Mouse (Mus musculus): ENCODE measurements around the gene Prrg2. TPM values are rescaled to one million over a fixed set of nuclear protein-coding genes. Genes with fewer than 3 reads are reported as not detected.
"Not testable (repeated sequence)": the region's sequence is repeated elsewhere in the genome, so short reads cannot be mapped to it uniquely, and the experiment has no call there.

Prrg2 gene
- polyA plus RNA-seq, 1 experiment from 2014 or later: 17.7 TPM

- DNase-seq (ENCODE audit: extremely low spot score, low spot score): peak; percentile 59
- Histone ChIP-seq H3K9me3 (no peaks in the 10 kb centered on the region), H3K27me3 (ENCODE audit: poor library complexity, severe bottlenecking) (no peaks in the 10 kb centered on the region), H3K4me3 (no peak overlapping the region), H3K4me1 (no peaks in the 10 kb centered on the region), H3K27ac (no peak overlapping the region), H3K36me3 (replicated peaks) (peaks cover 100% of the 10 kb centered on the region)
- WGBS: 83% methylated on average over 7 of the region's 7 CpGs
Observed at GRCm38 (mm10) chr7:45037720-45038361, 24.6 kb downstream of the Prrg2 start.

- no peak for DNase-seq (ENCODE audit: extremely low spot score, low spot score)
- H3K36me3 ChIP-seq (replicated peaks): peaks cover 100% of the 10 kb centered on the region
- WGBS: 93% methylated on average over 11 of the region's 11 CpGs
Observed at GRCm38 (mm10) chr7:45036702-45037101, 25.8 kb downstream of the Prrg2 start.

GRCm38 (mm10) chr7:45035631-45036030 lies 26.8 kb downstream of the Prrg2 start:
- Histone ChIP-seq H3K27me3 (ENCODE audit: poor library complexity, severe bottlenecking) (no peaks in the 10 kb centered on the region), H3K4me3 (no peak overlapping the region), H3K9me3 (no peaks in the 10 kb centered on the region), H3K36me3 (replicated peaks) (peaks cover 100% of the 10 kb centered on the region), H3K4me1 (no peaks in the 10 kb centered on the region), H3K27ac (no peak overlapping the region)
- no peak for DNase-seq (ENCODE audit: extremely low spot score, low spot score)
- 95% methylated on average over 3 of the region's 3 CpGs for WGBS

More at GRCm38 (mm10) chr7:45036702-45037101, 25.8 kb downstream of the Prrg2 start:
- Histone ChIP-seq H3K9me3 (no peaks in the 10 kb centered on the region), H3K4me3 (no peak overlapping the region), H3K27ac (no peak overlapping the region), H3K4me1 (no peaks in the 10 kb centered on the region), H3K27me3 (ENCODE audit: poor library complexity, severe bottlenecking) (no peaks in the 10 kb centered on the region)

- WGBS: 94% methylated on average over 19 of the region's 19 CpGs
- H3K4me3 ChIP-seq: no peak overlapping the region
- H3K4me1 ChIP-seq: no peaks in the 10 kb centered on the region
Observed at GRCm38 (mm10) chr7:45033722-45034359, 28.6 kb downstream of the Prrg2 start.

GRCm38 (mm10) chr7:45030857-45031256 lies 31.6 kb downstream of the Prrg2 start:
- Histone ChIP-seq H3K9me3 (no peaks in the 10 kb centered on the region), H3K27ac (no peak overlapping the region), H3K27me3 (ENCODE audit: poor library complexity, severe bottlenecking) (no peaks in the 10 kb centered on the region), H3K4me1 (0 out of 2 replicates have a peak, but pooled peaks cover 6% of the 10 kb centered on the region), H3K36me3 (replicated peaks) (peaks cover 95% of the 10 kb centered on the region), H3K4me3 (no peak overlapping the region)
- 96% methylated on average over 8 of the region's 8 CpGs for WGBS
- DNase-seq (ENCODE audit: extremely low spot score, low spot score): no peak

More at GRCm38 (mm10) chr7:45033722-45034359, 28.6 kb downstream of the Prrg2 start:
- Histone ChIP-seq H3K9me3 (no peaks in the 10 kb centered on the region), H3K27ac (no peak overlapping the region), H3K27me3 (ENCODE audit: poor library complexity, severe bottlenecking) (no peaks in the 10 kb centered on the region), H3K36me3 (replicated peaks) (peaks cover 100% of the 10 kb centered on the region)
- no peak for DNase-seq (ENCODE audit: extremely low spot score, low spot score)

- 0 out of 2 replicates have a peak, but pooled peaks cover 6% of the 10 kb centered on the region for H3K4me1 ChIP-seq
- H3K9me3 ChIP-seq: no peaks in the 10 kb centered on the region
- H3K27me3 ChIP-seq (ENCODE audit: poor library complexity, severe bottlenecking): no peaks in the 10 kb centered on the region
- H3K27ac ChIP-seq: no peak overlapping the region
- 93% methylated on average over 6 of the region's 6 CpGs for WGBS
- DNase-seq (ENCODE audit: extremely low spot score, low spot score): no peak
- no peak overlapping the region for H3K4me3 ChIP-seq
- peaks cover 86% of the 10 kb centered on the region for H3K36me3 ChIP-seq (replicated peaks)
Observed at GRCm38 (mm10) chr7:45029995-45030394, 32.5 kb downstream of the Prrg2 start.

GRCm38 (mm10) chr7:45028351-45028750 lies 34.1 kb downstream of the Prrg2 start:
- H3K4me3 ChIP-seq: no peak overlapping the region
- H3K9me3 ChIP-seq: no peaks in the 10 kb centered on the region
- DNase-seq (ENCODE audit: extremely low spot score, low spot score): no peak
- 93% methylated on average over 11 of the region's 11 CpGs for WGBS
- H3K36me3 ChIP-seq (replicated peaks): peaks cover 72% of the 10 kb centered on the region
- H3K27ac ChIP-seq: no peak overlapping the region
- H3K27me3 ChIP-seq (ENCODE audit: poor library complexity, severe bottlenecking): no peaks in the 10 kb centered on the region
- H3K4me1 ChIP-seq: 0 out of 2 replicates have a peak, but pooled peaks cover 6% of the 10 kb centered on the region

- Histone ChIP-seq H3K27me3 (ENCODE audit: poor library complexity, severe bottlenecking) (no peaks in the 10 kb centered on the region), H3K4me3 (0 out of 2 replicates have a peak overlapping the region, but pooled peaks have one; percentile 9), H3K36me3 (replicated peaks) (peaks cover 66% of the 10 kb centered on the region), H3K4me1 (0 out of 2 replicates have a peak, but pooled peaks cover 6% of the 10 kb centered on the region), H3K9me3 (no peaks in the 10 kb centered on the region), H3K27ac (no peak overlapping the region)
- DNase-seq (ENCODE audit: extremely low spot score, low spot score): no peak
- WGBS: 95% methylated on average over 9 of the region's 9 CpGs
Observed at GRCm38 (mm10) chr7:45027761-45028160, 34.7 kb downstream of the Prrg2 start.

- Histone ChIP-seq H3K36me3 (replicated peaks) (peaks cover 51% of the 10 kb centered on the region), H3K4me1 (0 out of 2 replicates have a peak, but pooled peaks cover 6% of the 10 kb centered on the region), H3K4me3 (no peak overlapping the region), H3K27me3 (ENCODE audit: poor library complexity, severe bottlenecking) (no peaks in the 10 kb centered on the region), H3K27ac (no peak overlapping the region), H3K9me3 (no peaks in the 10 kb centered on the region)
- no peak for DNase-seq (ENCODE audit: extremely low spot score, low spot score)
- WGBS: 70% methylated on average over 2 of the region's 2 CpGs
Observed at GRCm38 (mm10) chr7:45026256-45026655, 36.2 kb downstream of the Prrg2 start.

GRCm38 (mm10) chr7:45025601-45026220 lies 36.8 kb downstream of the Prrg2 start:
- Histone ChIP-seq H3K36me3 (replicated peaks) (peaks cover 46% of the 10 kb centered on the region), H3K4me3 (no peak overlapping the region), H3K27ac (no peak overlapping the region), H3K27me3 (ENCODE audit: poor library complexity, severe bottlenecking) (0 out of 2 replicates have a peak, but pooled peaks cover under 1% of the 10 kb centered on the region), H3K9me3 (no peaks in the 10 kb centered on the region), H3K4me1 (0 out of 2 replicates have a peak, but pooled peaks cover 6% of the 10 kb centered on the region)
- WGBS: 81% methylated on average over 8 of the region's 8 CpGs
- no peak for DNase-seq (ENCODE audit: extremely low spot score, low spot score)

GRCm38 (mm10) chr7:45024281-45025248 lies 37.9 kb downstream of the Prrg2 start:
- Histone ChIP-seq H3K4me3 (no peak overlapping the region), H3K9me3 (no peaks in the 10 kb centered on the region), H3K36me3 (replicated peaks) (peaks cover 34% of the 10 kb centered on the region), H3K4me1 (peaks cover 10% of the 10 kb centered on the region), H3K27ac (no peak overlapping the region), H3K27me3 (ENCODE audit: poor library complexity, severe bottlenecking) (peaks cover 12% of the 10 kb centered on the region)
- 90% methylated on average over 15 of the region's 15 CpGs for WGBS
- DNase-seq (ENCODE audit: extremely low spot score, low spot score): no peak

- H3K36me3 ChIP-seq (replicated peaks): peaks cover 26% of the 10 kb centered on the region
- not testable (repeated sequence) for H3K9me3 ChIP-seq; DNase-seq (ENCODE audit: extremely low spot score, low spot score); H3K4me3 ChIP-seq; H3K27ac ChIP-seq
- peaks cover 20% of the 10 kb centered on the region for H3K27me3 ChIP-seq (ENCODE audit: poor library complexity, severe bottlenecking)
- 83% methylated on average over 5 of the region's 5 CpGs for WGBS
- peaks cover 19% of the 10 kb centered on the region for H3K4me1 ChIP-seq
Observed at GRCm38 (mm10) chr7:45023711-45024110, 38.8 kb downstream of the Prrg2 start.

All from forebrain, embryonic 10.5 days (tissue).